Mouse (Mus musculus) liver, postnatal 0 days (tissue): Measurements from ENCODE around the gene Nwd2.

Source experiments
- CTCF ChIP-seq: sonication (generic); IDR thresholded peaks from 2 replicates; pipeline ENCODE4 v1.5.1; 2016; ENCODE audit warnings: antibody characterized with exemption, low read depth
- EP300 ChIP-seq: IDR thresholded peaks from 2 replicates; pipeline ENCODE4 v1.6.1; 2016; ENCODE audit warnings: antibody characterized with exemption, low read depth, mild to moderate bottlenecking

DNA sequence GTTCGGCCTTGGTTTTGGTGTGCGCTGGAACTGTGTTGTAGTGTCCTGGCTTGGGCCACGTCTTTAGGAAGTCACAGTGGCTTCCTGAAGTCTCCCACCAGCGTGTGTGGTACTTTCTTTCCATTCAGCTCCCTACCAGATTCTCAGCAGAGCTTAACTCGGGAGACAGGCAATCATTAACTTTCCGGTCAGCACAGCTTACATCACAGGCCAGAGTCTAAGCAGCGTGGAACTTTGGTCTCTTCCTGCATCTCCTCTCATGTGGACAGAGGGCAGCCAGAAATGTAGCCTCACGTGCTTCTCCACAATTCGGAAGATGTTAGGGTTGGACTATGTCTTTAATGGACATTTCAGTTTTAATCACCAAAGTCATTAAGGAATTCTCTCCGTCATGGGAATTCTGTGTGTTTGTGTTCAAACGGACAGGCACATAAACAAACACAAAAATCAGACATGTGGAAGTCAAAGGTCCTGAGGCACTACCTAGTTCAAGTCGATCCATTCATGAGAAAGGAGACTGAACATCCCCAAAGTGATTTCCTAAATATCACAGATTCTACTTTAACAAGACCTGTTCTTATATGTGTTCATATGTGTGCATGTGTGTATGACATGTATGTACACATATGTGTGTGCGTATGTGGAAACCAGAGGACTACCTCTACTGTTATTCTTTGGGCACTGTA is 198.8 kb downstream of the Nwd2 start:
- no peak for TF ChIP-seq CTCF
- no peak for TF ChIP-seq EP300
